Mouse (Mus musculus) liver, postnatal 0 days (tissue): ENCODE measurements at regions not wholly inside any gene's neighbourhood (a gene's known extent, or its start where the extent isn't known, plus 50 kb on each side); places are given as distances from the start of the nearest gene placed in this dataset.

ENCODE experiments used
- CTCF ChIP-seq: sonication (generic); IDR thresholded peaks from 2 replicates; pipeline ENCODE4 v1.5.1; 2016; ENCODE audit warnings: antibody characterized with exemption, low read depth
- EP300 ChIP-seq: IDR thresholded peaks from 2 replicates; pipeline ENCODE4 v1.6.1; 2016; ENCODE audit warnings: antibody characterized with exemption, low read depth, mild to moderate bottlenecking

- TF ChIP-seq CTCF (no peak), EP300 (no peak)
These were observed 167.5 kb upstream of the Arhgef26 start for GRCm38 (mm10) chr3:62170647-62171046.
